Mouse (Mus musculus) ES-E14 (cell line): ENCODE results near the gene Lama4. TPM values are rescaled to one million over a fixed set of nuclear protein-coding genes. Genes with fewer than 3 reads are reported as not detected.

Experiments
- DNase-seq: peaks from one replicate; pipeline ENCODE4 v3.0.0-alpha.2; 2013; ENCODE audit warnings: low read depth, low spot score
- H3K27ac ChIP-seq: 2 replicates; pipeline ENCODE4 v1.5.1; 2012; ENCODE audit warnings: low read depth, mild to moderate bottlenecking, low read length, moderate library complexity, mixed read lengths; ENCODE audit not compliant: poor library complexity, insufficient read depth, severe bottlenecking
- H3K36me3 ChIP-seq: 2 replicates; pipeline ENCODE4 v1.6.1; 2012; ENCODE audit warnings: mild to moderate bottlenecking, low read length, moderate library complexity, mixed read lengths; ENCODE audit not compliant: control insufficient read depth, poor library complexity, insufficient read depth, severe bottlenecking
- H3K4me1 ChIP-seq, 2 experiments: fragments of 150-350 bp in 1 of 2; sonication (generic) in 1 of 2; 2 replicates each; pipeline ENCODE4 v1.6.1; 2012; ENCODE audit warnings: low read length in 2 of 2, mild to moderate bottlenecking in 1 of 2, mixed read lengths in 1 of 2; ENCODE audit not compliant: control insufficient read depth in 2 of 2, insufficient read depth in 2 of 2, poor library complexity in 1 of 2
- H3K4me3 ChIP-seq, 2 experiments: fragments of 150-350 bp in 1 of 2; sonication (generic) in 1 of 2; 2 replicates each; pipeline ENCODE4 v1.5.1; 2012; ENCODE audit warnings: low read length in 2 of 2, low read depth in 1 of 2, mild to moderate bottlenecking in 1 of 2, mixed read lengths in 1 of 2; ENCODE audit not compliant: insufficient read depth in 1 of 2, poor library complexity in 1 of 2, severe bottlenecking in 1 of 2
- H3K9ac ChIP-seq: 2 replicates; pipeline ENCODE4 v1.6.1; 2012; ENCODE audit warnings: low read depth, mild to moderate bottlenecking, low read length, mixed read lengths; ENCODE audit not compliant: poor library complexity, insufficient read depth, severe bottlenecking
- H3K9me3 ChIP-seq: fragments of 150-350 bp; sonication (generic); 2 replicates; pipeline ENCODE4 v1.6.1; 2012; ENCODE audit warnings: low read depth, mild to moderate bottlenecking, low read length; ENCODE audit not compliant: control insufficient read depth, insufficient read depth
- CHD2 ChIP-seq: IDR thresholded peaks from 2 replicates; pipeline ENCODE4 v1.6.1; 2014; ENCODE audit warnings: mild to moderate bottlenecking, low read depth, low read length, inconsistent platforms
- HCFC1 ChIP-seq: IDR thresholded peaks from 2 replicates; pipeline ENCODE4 v1.6.1; 2012; ENCODE audit warnings: low read length, inconsistent platforms, borderline replicate concordance; ENCODE audit not compliant: insufficient read depth
- MAFK ChIP-seq: IDR thresholded peaks from 2 replicates; pipeline ENCODE4 v1.6.1; 2014; ENCODE audit warnings: mild to moderate bottlenecking, low read depth, low read length, inconsistent platforms; ENCODE audit not compliant: insufficient read depth
- ZC3H11A ChIP-seq: IDR thresholded peaks from 2 replicates; pipeline ENCODE4 v1.6.1; 2012; ENCODE audit warnings: low read depth, mild to moderate bottlenecking, inconsistent platforms, low read length, borderline replicate concordance
- ZNF384 ChIP-seq: IDR thresholded peaks from 2 replicates; pipeline ENCODE4 v1.6.1; 2012; ENCODE audit warnings: low read depth, low read length, inconsistent platforms
- in situ Hi-C, 2 experiments: fragments of 600-800 bp; cut with MboI; formaldehyde crosslinking; loops; one replicate each; pipeline ENCODE4 v1.15.1; 2025; ENCODE audit warnings: low sequenced_read_pairs in 2 of 2, inconsistent platforms in 1 of 2; ENCODE audit not compliant: unreplicated experiment in 2 of 2
- total RNA-seq: library from RNA; depleted of rRNA; stranded (reverse); fragments of 300-350 nt; gene quantifications from 2 replicates; pipeline ENCODE4 v1.2.3, GENCODE M21; 2012; rRNA removed

Gene Lama4
- total RNA-seq, result 2.4 and 3.6 TPM in 2 replicates

DNA sequence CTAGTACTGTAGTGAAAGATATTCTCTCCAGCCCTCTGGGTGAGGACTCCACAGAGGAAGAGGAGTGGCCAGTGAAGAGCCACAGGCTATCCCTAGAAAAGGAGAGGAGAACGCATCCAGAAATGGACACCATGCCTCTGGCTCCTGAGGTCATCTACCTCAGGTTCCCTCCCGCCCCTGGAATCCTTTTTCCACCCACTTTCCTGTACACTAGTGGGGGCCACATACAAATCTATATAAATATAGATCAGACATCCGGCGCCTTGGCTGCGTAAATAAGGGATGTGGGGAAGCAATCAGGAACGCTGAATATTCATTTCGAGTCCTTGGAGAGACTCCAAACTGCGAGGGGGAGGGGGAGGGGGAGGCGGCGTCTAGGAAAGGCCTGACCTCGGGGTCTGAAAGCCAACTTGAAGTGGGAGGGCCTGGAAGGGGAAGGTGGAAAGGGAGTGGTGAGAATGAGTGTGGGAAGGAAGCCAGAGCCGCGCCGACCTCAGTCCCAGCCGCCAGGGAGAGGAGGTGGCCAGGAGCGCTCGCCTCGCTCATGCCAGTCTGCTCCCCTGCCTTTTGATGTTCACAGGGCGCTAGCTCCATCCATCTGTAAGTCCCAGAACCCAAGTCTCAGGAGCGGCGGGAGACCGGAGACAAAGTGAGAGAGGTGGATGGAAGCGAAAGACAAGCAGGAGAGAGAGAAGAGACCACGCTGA lies at the start of gene Lama4:
Gene Lama4 (plus strand): TSS at position 441 of the 707 bp plus-strand sequence.
- DNase-seq, result peak; percentile 38
- no peaks in the 10 kb centered on the region for H3K36me3 ChIP-seq
- peak within 1 kb of the TSS; percentile 41 to 59 for H3K4me3 ChIP-seq
- TF ChIP-seq HCFC1 (no peak), ZNF384 (no peak), MAFK (no peak), CHD2 (no peak), ZC3H11A (no peak)
- in situ Hi-C loops, result no loop called here
- H3K27ac ChIP-seq, result no peak within 1 kb of the TSS
- peaks cover 0 to 6% of the 10 kb centered on the region in 2 experiments; a peak in 1 of 4 replicates for H3K4me1 ChIP-seq
- peak within 1 kb of the TSS; percentile 47; the same call in 1 of the 2 replicates for H3K9ac ChIP-seq
- H3K9me3 ChIP-seq, result no peaks in the 10 kb centered on the region

DNA sequence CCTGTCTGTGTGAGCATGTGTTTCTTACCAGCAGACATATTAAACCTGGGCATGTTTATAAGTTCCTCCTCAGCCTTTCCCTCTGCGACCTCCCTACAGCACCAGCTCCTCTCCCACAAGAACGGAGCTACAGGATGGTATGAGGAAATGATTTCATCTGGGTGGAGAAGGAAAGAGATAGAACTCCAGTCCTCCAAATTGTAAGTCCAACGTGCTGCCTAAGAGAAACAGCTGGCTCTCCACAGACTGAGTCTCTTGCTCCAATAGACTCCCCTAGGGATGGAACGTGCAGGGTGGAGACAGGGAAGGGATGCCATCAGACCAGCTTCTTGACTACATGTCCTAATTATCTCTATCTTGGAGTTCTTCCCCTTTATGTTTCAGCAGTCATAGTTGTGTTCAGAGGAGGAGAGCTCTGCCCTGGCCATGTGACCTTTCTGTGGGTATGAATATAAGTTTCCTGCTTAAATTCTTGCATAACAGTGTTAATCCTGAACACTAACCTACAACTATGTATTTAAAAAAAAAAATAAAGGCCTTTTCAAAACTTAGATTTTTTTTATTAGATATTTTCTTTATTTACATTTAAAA lies 49.2 kb upstream of the Lama4 start:
- no peaks in the 10 kb centered on the region for H3K4me1 ChIP-seq
- no peak overlapping the region for H3K27ac ChIP-seq
- H3K36me3 ChIP-seq, result no peaks in the 10 kb centered on the region
- no peaks in the 10 kb centered on the region for H3K9me3 ChIP-seq
- no peak for DNase-seq
- H3K4me3 ChIP-seq, result no peak overlapping the region
- TF ChIP-seq HCFC1, result no peak
- TF ChIP-seq ZC3H11A, result no peak
- no peak for TF ChIP-seq ZNF384
- TF ChIP-seq MAFK, result no peak
- no peak for TF ChIP-seq CHD2
- no peak overlapping the region for H3K9ac ChIP-seq
- in situ Hi-C loops, result no loop called here

DNA sequence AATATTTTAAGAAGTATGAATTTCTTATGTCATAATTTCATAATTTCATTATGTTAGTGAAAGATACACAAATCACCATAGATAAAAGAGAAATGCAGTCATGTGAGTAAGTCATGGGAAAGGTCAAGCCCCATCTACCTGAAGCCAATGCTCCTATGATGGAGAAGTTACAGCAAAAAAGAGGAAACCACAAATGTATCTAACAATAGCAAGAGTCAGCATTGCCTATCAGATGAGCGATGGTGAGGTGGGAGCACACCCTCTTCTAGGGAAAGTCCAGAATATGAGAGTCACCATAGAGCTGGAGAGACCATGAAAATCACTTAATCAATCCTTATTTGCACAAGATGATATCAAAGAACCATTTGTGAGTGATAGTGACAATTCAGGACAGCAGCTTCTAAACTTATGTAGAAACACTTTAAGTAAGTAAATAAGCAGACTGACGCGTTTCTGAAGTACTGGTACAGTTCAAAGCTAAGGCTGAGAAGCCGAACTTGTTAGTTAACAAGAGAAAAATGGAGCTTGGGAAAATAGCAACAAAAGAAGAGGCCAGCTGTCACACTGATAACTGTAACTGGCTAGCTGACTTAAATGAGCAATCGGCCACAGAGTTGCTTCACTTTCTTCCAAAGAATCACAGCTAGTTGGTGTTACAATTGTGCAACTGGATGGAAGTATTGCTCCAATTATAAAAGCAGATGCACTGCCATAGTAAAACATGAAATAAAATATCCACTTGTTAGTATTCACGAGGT lies 36.2 kb upstream of the Lama4 start:
- Histone ChIP-seq H3K4me3 (no peak overlapping the region), H3K9ac (no peak overlapping the region), H3K36me3 (no peaks in the 10 kb centered on the region), H3K9me3 (no peaks in the 10 kb centered on the region), H3K27ac (no peak overlapping the region), H3K4me1 (no peaks in the 10 kb centered on the region)
- in situ Hi-C loops, result no loop called here
- TF ChIP-seq ZC3H11A, result no peak
- TF ChIP-seq MAFK, result no peak
- no peak for TF ChIP-seq ZNF384
- no peak for TF ChIP-seq HCFC1
- no peak for TF ChIP-seq CHD2
- DNase-seq, result no peak

DNA sequence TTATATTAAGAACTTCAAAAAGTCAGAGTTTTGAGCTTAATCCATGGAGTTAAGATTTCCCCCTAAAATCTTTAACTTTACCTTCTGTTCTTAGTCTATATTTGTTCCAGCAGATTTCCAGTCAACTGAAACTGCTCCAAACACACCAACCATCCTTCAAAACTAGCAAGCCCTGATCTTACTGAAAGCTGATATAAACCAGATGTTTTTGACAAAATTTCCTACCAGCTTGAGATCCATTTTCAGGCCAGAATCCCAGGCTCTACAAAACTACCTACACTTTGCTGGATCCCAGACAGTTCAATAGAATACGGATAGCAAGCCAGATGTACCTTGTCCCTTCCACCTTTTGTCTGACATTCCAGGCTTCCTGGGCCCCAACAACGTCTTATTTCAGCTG lies 20.6 kb upstream of the Lama4 start:
- in situ Hi-C loops, result no loop called here
- H3K27ac ChIP-seq, result no peak overlapping the region
- no peak overlapping the region for H3K9ac ChIP-seq
- H3K4me1 ChIP-seq, result no peaks in the 10 kb centered on the region
- DNase-seq, result no peak
- no peak overlapping the region for H3K4me3 ChIP-seq
- no peaks in the 10 kb centered on the region for H3K36me3 ChIP-seq
- no peak for TF ChIP-seq HCFC1
- TF ChIP-seq ZNF384, result no peak
- no peak for TF ChIP-seq ZC3H11A
- TF ChIP-seq MAFK, result no peak
- no peak for TF ChIP-seq CHD2
- no peaks in the 10 kb centered on the region for H3K9me3 ChIP-seq
